Mouse (Mus musculus): ENCODE results near the gene Actn1.
"Not testable (repeated sequence)": the region's sequence is repeated elsewhere in the genome, so short reads cannot be mapped to it uniquely, and the experiment has no call there.

The Actn1 gene

DNA sequence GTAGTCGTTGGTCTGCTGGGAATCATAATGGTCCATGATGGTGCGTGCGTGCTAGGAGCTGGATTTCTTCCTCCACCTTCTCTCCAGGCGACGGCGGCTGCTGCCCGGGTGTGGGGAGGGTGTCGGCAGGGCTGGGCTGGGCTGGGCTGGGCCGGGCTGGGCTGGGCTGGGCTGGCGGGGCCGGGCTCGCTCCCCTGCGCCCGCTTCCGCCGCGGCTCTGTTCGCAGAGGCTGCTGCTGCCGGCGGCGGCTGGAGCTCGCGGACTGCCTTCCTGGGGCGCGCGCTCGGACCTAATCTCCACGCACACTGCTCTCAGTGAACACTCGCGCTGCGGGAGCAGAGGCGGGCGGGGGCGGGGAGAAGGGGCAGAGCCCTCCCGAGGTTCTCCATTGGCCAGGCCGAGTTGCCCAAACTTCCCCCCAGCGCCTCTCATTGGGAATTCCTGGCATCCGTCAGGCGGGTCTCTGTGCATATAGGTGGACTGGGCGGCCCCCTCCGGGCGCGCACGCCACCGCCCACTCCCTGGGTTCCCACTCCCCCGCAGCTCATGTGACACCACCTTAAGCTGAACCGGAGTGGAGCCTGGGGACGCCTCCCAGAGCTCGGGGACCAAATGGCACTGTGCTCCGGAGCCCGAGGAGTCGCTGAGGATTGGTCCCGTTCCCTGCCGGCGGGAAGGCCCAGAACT lies at the start of gene Actn1:
Gene Actn1, minus strand, starts transcription at position 316 of the 688 bp plus-strand sequence.
- CTCF ChIA-PET, result interaction anchor here (0.6 kb wide), 1 partner anchor 237 kb away, joined by 4 read pairs; no protein-coding TSS in a partner anchor

DNA sequence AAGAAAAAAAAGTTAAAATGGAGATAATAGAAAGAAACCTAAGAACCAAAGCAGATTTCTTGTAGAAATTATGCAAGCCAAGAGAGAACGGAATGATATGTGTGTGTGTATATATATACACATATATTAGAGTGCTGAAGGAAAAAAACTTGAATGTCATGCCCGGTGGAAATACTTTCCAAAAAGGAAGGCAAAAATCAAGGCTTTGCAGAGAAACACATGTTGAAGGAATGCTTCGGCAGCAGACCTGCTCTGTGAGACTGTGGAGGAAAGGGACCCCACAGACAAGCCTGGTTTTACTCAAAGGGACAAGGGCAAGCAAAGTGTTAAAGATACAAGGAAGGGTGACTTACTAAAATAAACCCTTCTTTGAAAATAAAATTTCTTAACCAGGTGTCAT lies 47.4 kb upstream of the Actn1 start:
- CTCF ChIA-PET, result no interaction called here

DNA sequence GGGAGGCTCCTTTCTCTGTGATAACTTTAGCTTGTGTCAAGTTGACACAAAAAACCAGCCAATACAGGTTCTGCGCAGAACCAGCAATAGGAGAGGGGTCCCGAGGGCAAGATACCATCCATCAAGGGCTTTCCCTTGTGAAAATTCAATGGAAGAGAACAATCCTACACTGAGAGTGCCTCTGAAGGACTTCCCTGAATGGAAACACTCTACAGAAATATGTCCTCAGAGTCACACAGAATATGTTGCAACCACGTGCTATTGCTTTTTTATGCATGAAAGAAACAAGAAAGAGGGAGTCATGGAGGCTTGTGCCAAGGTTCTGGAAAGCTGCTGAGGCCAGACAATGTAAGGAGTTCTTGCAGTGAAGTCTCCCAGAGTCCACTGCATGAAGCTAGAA lies 44.3 kb upstream of the Actn1 start:
- CTCF ChIA-PET, result no interaction called here

DNA sequence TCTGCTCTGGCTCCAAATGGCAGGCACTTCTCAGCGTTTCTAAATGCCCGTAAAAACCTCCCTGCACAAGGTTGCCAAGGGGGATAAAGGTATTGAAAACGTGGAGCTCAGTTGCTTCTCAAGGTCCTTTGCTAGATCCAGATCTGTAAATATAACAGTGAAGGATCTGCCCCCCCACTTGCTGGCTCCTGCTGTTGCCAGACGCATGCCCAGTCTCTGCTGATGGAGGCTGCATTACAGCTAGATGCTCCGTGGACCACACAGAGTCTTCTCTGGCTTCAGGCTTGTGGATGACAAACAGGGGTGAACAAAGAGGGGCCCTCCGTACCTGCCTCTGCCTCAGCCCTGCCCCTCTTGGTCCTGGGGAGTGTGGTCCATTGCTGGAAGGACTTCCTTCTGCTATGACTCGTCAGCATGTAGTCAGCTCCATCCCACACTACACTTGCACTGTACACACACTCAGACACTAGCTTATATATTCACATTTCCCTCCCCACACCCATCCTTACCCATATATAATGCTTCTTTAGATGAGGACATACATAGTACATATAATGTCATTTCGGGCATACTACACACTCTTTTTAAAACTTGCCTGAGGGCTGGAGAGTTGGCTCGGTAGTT lies 40.8 kb upstream of the Actn1 start:
- CTCF ChIA-PET, result no interaction called here

DNA sequence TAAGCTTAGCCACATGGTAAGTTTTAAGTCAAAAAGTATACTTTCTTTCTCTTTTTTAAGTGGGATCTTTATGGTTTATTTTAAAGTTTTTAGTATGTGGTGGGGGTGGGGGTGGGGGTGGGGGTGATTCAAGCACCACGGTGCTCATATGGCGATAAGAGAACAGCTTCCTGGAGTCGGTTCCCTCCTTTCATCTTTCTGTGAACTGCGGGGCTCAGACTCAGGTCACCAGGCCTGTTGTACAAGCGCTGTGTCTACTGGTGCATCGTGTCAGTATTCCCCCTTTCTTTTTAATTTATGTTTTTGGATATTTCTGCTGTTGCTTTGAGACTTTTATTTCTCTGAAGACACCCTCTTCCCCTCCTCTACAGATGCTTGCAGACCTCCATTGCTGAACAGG lies 38.5 kb upstream of the Actn1 start:
- CTCF ChIA-PET, result interaction anchor here (0.5 kb wide), 1 partner anchor 11 kb away, joined by 17 read pairs; no protein-coding TSS in a partner anchor

DNA sequence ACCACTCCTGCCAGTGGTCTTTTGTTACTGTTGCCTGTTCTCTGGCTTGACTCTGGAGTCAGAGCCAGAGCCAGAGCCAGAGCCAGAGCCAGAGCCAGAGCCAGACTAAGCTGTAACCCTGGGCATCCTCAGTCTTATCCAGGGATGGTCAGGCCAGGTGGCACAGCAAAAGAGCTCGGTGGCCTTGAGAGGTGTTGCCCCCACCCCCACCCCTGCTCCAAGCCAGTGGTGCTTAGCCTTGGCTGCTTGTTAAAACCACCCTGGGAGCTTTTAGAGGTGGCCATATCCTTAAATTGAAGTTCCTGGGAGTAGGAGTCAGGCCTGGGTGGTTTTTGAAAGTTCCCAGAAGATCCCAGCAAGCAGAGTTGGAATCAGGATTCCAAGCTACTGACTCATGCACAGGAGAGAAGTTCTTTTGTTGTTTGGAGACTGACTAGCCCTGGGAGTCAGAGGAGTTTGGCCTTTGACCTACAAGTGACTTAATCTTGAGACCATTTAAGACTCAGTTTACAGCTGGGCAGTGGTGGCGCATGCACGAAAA lies 31.8 kb upstream of the Actn1 start:
- CTCF ChIA-PET, result no interaction called here

DNA sequence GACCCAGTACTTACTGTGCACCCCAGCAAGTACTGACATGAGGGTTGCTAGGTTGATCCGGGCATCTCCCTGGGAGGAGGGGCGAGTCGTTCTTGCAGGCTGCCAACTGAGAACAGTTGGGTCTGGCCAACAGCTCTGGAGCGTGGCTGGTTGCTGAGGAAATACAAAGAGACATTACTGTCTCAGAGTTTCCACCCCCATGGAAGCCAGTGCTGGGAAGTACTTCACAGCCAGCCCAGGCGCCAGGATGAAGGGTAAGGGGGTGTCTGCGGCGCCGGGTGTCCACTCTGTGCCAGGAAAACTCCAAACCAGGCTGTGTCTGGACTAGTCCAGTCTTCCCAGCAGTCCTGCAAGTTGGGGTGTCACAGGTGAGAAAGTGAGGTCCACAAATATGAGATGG lies 30.8 kb upstream of the Actn1 start:
- CTCF ChIA-PET, result no interaction called here

DNA sequence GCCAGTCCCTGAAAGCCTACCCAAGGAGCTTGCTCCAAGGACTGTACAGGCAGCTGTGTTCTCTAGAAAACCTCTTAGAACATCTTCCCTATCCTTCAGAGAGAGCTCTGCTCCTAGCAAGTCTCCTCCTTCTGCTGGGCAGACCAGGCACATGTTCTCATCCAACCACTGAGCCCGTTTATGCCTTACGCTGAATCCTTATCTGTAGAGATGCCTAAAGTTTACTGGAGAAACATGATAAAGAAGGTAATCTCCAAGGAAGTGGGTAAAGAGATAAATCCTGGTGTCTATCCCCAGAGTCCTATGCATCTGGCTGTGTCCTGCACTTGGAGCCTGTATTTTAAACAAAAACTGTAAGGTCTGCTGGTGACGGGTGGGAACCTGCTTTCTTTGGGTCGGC lies 30.3 kb upstream of the Actn1 start:
- CTCF ChIA-PET, result no interaction called here

DNA sequence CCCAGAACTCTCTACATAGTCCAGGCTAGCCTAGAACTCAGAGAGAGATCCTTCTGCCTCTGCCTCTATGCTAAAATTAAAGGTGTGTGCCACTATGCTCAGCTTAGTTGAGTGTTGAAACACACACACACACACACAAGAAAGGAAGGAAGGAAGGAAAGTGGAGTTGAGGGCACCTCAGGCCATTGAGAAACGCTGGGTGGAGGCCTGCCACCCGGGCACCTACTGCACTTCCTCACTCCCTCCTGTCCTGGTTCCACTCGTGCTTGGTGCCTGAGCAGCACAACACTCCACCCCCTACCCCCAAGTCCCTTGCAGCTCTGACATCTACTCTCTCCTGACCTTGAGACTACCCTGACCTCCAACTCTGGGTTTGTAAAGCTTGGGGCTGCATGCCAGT lies 29.6 kb upstream of the Actn1 start:
- CTCF ChIA-PET, result no interaction called here

DNA sequence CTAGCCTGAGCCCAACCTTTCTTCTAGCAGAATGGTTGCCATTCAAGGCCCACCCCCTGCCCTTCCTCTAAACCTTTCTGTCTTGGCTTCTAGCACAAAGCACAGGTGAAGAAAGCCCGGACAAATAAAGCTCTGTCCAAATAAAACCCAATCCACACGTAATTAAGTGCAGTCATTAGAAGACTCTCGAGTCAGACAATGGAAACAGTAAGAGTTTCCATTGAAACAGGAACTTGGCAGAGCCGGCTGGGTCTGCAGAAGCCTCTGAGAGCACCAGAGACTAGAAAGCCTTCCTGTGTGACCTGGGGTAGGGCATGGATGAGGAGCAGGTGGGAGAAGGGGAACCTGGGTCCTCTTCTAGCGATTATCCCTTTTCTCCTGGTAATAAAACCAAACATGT lies 25.7 kb upstream of the Actn1 start:
- CTCF ChIA-PET, result no interaction called here

DNA sequence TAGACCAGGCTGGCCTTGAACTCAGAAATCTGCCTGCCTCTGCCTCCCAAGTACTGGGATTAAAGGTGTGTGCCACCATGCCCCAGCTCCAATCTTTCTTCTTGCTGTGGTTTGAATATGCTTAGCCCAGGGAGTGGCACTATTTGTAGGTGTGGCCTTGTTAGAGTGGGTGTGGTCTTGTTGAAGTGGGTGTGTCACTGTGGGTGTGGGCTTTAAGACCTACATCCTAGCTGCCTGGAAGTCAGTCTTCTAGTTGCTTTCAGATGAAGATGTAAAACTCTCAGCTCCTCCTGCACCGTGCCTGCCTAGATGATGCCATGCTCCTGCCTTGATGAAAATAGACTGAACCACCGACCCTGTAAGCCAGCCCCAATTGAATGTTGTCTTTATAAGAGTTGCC lies 24.1 kb upstream of the Actn1 start:
- CTCF ChIA-PET, result interaction anchor here (0.6 kb wide), 1 partner anchor 926 kb away, joined by 3 read pairs; no protein-coding TSS in a partner anchor

DNA sequence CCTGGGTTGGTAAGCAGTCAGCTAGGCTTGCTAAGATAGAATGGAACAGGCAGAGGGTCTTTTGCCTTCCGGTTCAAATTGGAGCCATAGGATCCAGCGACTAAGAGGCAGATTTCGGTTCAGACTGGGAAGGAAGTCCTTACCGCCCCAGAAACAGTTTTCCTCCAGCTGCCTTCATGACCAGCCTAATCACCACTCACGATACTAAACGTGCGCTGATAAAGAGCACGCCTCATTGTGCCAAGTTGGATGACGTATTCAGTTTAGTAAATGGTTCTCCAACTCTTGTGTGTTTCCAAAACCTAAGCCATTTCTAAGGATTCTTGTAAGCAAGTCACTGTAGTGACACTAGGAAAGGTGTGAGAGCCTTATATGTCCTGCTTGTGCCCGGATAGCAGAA lies 18.7 kb upstream of the Actn1 start:
- CTCF ChIA-PET, result no interaction called here

DNA sequence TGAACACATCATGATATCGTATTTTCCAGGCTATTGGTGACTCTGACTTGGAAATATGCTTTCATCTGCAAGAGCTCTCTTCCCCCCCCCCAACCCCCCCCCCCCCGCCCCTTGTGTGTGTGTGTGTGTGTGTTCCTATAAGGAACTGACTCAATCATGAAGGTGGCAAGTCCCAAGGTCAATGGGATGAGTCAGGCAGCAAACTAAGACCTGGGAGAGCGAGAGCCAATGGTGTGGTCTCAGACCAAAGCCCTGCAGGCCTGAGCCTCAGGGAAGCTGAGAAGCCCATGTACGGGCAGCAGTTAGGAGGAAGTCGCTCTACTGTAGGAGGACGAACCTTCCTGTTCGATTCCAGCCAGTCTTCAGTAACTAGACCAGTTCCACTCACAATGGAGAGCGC lies 17.3 kb upstream of the Actn1 start:
- CTCF ChIA-PET, result no interaction called here

DNA sequence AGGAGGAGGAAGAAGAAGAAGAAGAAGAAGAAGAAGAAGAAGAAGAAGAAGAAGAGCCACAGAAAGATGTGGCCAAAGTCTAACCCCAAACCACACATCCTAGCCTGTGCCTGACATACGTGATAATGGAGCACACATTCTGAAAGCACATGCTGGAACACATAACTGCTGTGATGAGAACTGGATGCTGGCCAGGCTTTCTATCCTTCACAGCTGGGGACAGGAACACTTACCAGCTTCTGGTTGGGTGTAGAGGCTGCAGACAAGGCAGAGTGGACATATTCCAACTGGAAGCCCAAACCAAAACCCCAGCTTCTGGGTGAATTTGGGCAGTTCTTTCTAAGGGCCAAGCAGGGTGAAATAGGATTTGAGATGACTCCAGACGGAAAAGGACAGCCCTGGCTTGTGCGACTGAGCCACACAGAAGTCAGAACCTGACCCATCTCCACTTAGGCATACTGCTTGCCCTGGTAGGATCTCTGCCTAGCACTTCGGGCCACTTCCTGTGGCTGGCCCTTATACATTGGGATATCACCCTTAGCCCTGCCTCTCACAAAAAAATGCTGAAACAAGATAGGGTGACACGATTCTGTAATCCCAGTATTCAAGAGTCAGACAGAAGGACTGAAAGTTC lies 15.1 kb upstream of the Actn1 start:
- CTCF ChIA-PET, result no interaction called here

DNA sequence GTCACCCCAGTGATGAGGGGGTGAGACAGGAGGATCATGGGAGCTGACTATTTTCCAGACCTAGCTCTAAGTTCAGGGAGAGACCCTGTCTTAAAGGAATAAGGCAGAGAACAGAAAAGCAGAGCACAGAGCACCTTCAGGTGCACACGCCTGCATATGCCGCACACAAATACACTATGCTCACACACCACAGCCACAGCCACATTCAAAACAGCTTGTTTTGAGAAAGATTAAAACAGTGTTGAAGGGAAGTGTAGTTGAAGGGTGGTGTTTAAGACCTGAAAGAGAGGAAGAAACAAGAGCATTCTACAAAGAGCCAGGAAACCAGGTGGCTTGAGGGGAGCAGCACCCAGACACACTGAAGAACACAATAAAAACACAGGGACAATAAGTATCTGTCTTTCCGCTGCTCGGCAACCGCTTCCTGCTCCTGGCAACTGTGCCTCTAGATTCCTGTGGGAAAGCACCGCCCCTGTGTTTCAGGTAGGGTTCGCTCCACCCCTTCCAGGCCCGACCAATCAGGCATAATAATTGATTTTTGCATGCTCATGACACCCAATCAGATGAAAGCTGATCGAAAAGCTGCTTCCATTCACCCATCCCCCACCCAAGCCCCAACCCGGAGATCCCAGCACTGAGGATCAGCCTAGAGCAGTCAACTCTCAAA lies 13.0 kb upstream of the Actn1 start:
- CTCF ChIA-PET, result no interaction called here

DNA sequence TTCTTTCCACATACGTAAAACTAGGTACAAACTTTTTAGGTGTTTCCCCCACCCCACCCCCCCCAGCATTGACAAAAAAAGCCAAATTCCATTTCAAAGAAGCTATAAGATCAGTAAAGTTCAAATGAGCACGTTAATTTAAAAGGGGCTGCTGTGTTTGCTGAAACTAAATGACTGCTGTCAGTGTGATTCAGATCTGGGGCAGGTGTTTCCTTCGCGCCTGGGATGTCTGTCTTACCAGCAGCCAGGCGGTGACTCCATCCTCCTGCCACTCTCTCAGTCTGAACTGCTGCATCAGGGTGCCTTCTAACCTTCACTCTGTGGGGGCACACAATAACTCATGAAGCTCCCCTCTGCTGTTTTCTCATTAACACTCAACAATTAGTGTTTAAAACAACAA lies 11.6 kb upstream of the Actn1 start:
- CTCF ChIA-PET, result interaction anchor here (0.6 kb wide), 1 partner anchor 17 kb away, joined by 9 read pairs; no protein-coding TSS in a partner anchor

DNA sequence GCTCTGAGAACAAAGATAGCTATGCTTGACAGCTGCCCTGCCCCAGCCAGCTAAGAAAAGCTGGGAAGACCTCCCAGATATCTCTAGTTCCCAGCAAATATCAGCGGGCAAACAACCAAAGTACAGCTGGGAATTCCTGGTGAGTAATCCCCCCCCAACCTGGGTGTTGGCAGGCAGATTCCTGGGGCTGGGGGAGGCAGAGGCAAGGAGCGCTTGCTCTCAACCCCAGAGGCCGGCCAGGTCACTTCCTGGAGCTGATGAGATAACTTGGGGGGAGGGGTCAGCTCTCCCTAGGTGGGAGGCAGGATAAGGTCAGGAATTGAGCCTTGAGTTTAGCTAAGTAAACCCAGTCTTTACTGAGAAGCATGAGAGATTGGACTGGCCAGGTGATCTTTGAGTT lies 10.8 kb upstream of the Actn1 start:
- CTCF ChIA-PET, result no interaction called here

DNA sequence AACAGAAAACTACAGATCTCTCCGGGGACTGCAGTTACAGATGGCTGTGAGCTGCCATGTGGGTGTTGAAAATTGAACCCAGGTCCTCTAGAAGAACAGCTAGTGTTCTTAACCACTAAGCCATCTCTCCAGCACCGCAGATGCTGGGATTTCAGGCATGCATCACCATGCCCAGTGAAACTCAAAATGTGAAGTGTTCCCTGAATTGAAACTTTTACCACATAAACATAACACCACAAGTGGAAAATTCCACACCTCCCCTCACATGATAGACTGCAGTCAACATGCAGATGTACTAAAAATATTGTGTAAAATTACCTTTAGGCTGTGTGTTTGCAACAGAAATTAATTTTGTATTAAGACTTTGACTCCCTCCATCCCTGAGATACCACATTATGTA lies 9.1 kb upstream of the Actn1 start:
- CTCF ChIA-PET, result interaction anchor here (0.5 to 0.6 kb wide), 2 partner anchors 30 to 495 kb away, joined by 3 to 7 read pairs; no protein-coding TSS in a partner anchor

DNA sequence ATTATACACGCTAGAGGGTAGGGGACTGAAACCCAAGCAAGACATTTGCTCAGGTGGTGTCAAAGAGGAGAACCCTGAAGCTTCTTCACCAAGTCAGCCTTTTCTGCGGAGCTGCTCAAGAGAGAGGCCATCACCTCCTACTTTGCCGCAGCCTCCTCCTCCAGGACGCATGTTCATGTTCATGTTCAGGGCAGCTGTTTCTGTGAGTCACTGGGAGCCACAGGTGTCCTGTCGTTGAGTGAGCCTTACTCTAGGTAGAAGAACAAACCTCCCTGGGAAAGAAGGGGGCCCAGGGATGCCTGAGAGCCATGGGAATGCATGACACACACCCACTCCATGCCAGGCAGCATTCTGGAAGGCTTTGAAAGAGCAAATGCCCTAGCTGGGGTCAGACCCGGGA lies 7.8 kb upstream of the Actn1 start:
- CTCF ChIA-PET, result no interaction called here

DNA sequence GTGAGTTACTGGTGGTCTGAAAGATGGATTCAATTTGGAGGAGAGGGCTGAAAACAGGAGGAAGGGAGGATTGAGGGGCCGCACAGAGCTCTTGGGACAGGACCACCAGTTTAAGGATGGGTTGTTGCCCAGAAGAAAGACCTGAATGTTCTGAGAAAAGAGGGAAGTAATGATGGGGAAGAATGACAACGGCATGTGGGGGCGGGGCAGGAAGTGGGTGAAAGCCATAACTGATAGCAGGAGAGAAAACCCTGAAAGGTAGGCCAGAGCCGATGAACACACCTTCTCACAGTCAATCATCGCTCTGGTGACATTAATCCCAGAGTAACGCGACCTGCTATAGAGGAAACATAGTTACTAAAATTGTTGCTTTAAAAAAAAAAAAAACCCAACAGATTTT lies 4.2 kb upstream of the Actn1 start:
- CTCF ChIA-PET, result not testable (repeated sequence)

DNA sequence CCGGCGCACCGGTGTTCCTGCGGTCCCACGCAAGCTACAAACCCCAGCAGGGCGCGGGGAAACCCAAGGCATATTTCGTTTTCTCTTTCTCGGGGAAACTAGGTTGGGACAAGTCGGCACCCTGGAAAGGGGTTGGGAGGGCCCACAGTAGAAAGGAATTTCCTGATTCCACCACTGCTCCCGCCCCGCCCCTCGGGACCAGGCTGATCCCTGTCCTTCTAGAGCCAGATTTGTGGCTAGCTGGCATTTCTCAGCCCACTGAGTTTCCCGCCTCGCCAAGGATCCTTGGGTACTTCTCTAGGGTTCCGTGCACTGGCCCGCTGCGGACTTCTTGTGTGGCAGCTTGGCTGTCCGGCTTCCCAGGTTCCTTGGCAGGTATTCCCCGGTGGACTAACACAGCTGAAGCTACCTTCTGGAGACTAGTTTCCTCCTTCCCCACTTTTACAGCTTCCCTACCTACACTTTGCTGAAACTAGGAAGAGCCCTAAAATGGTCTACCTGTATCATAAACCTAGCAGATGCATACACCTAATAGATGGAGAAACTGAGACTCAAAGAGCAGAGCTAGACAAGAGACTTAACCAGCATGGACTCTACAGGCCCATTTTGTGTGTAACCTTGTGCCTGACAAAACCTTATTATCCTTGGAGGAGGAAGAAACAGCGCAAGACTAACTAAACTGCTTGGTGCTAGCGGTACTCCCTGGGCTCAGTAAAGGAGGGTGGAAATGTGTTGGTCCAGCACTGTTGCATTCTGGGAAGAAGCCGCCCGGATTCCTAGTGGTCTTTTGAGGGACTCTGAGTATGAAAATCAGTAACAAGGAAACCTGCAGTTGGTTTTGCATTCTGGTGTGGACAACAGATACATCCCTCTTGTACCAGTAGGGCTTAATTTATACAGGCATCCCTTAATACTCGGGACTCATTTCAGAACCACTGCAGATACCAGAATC lies 849 bp upstream of the Actn1 start:
- CTCF ChIA-PET, result no interaction called here
